Mouse (Mus musculus): Measurements from ENCODE around the gene AI854703. TPM values are rescaled to one million over a fixed set of nuclear protein-coding genes. Genes with fewer than 3 reads are reported as not detected.

Gene AI854703
- total RNA-seq, 2 experiments from 2014 or later: 0.37 to 0.39 TPM

DNA sequence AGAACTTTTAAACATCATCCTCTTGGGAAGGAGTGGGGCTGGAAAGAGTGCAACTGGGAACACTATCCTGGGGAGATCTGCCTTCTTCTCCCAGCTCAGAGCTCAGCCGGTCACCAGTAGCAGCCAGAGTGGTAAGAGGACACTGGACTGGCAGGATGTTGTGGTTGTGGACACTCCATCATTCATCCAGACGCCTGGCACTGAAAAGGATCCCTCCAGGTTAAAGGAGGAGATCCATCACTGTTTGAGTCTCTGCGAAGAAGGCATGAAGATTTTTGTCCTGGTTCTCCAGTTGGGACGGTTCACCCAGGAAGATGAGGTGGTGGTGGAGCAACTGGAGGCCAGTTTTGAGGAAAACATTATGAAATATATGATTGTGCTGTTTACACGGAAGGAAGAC lies 32.2 kb downstream of the AI854703 start:
- DNase-seq: no peak

DNA sequence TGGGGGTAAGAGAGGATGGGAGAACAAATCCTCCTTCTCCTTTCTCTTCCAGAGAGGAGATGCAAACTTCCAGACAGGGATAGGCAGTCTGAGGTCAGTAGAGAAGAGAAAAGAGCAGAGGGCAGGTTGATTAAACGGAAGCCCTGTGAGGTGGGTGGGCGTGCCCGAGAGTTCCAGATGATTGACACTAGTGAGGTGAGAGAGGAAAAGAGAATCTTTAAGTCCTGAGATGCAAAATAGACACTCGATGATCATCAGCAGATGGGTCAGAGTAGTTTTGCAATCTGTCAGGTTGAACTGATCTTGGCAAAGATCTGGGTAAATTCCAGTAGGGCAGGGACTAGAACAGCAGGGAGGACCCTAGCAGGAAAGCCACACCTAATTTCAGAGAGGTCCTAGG lies 38.2 kb downstream of the AI854703 start:
- no peak for DNase-seq

DNA sequence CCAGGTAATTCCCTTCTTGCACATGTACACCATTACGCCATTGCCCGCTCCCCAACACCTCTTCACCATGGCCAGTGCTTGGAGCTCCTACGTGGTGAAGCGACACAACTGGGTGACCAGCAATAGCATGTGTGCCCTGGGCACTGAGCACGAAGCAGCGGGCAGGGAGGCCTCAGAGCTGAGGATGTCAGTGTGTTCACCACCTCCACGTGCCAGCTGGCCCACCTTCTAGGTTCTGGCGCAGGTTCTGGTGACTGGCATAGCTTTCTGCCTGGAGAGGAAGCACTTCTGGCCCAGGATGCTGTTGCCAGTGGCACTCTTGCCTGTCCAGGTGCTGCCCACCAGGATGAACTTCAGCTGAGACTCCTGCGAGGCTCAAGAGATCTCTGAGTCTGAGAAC lies 38.9 kb downstream of the AI854703 start:
- no peak for DNase-seq

DNA sequence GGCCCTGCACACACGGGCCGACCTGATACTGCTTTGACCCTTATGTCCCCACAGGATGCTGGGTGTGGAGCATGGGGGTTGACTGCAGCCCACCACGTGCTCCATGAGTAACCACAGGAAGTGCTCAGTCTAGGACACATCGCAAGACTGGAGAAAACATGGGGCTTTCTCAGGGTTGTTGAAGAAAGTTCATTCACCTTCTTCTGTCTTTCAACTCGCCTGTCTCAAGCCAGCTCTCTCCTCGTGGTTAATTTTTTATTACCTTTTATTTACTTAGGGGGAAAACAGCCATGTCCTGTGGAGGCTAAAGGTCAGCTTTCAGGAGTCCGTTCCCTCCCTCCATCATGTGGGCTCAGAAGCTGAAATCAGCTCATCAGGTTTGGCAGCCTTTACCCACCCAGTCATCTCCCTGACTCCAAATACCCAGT lies 39.6 kb downstream of the AI854703 start:
- DNase-seq: no peak

DNA sequence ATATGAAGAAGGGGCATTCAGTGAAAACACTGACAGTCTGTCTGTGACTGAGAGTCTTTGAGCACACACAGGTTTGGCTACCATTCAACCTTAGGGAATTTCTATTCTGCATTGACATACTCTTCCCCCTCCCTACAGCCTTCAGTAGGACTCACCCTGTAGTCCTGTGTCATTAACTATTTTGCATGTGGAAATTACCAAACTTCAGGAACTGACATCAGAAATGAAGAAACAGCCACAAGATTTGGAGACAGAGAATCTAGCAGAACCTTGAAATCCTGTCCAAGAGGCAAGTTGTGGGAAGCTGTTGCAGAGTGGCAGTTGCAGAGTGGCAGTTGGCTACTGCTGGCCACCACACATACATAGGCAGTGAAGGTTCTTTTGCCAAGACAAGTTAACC lies 41.5 kb downstream of the AI854703 start:
- no peak for DNase-seq

DNA sequence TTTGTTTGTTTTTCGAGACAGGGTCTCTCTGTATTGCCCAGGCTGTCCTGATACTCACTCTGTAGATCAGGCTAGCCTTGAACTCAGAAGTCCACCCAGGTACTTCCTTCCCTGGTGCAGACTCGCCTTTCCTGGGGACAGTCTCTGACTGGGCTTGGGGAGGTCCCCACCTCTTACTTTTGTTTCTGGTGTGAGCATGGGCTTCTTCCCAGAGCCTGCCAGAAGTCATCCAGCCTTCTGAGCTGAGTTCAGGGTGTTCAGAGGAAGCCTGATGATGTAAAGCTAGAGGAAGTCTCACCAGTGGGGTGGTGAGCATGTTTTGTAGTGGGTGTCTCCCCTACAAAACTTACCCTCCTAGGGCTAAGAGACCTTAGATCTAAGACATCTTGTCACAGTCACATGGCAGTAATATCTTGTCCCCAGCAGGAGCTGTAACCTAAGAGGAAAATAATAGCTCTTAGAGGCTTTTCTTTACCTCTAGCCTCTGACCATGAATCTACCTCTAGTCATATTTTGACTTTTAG lies 42.9 kb downstream of the AI854703 start:
- no peak for DNase-seq

DNA sequence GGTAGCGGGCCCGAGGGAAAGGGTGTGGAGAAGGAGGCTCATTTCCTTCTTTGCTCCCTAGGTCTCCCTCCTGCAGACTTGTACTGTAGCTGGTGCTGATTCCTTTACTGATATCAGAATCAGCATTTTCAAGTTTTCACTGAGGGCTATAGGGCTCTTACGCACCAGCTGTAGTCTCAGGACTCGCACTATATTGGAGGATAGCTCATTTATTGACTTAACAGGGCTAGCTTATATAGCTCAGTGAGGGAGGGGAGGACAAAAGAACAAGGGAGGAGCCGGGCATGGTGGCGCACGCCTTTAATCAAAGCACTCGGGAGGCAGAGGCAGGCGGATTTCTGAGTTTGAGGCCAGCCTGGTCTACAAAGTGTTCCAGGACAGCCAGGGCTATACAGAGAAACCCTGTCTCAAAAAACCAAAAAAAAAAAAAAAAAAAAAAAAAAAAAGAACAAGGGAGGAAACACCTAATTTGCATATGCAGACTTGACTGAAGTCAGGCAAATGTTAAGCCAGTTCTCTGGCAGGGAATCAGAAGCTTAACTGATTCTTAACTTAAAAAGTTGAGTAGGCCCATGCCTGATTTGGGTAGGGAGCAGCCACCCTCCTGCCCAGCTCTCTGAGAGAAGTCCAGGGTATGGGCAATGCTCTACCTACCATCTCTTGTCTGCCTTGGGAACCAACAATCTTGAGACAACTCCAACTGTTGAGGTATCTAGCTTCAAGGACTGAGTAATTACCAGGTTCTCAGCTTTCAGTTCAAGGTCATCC lies 47.9 kb downstream of the AI854703 start:
- DNase-seq: no peak

DNA sequence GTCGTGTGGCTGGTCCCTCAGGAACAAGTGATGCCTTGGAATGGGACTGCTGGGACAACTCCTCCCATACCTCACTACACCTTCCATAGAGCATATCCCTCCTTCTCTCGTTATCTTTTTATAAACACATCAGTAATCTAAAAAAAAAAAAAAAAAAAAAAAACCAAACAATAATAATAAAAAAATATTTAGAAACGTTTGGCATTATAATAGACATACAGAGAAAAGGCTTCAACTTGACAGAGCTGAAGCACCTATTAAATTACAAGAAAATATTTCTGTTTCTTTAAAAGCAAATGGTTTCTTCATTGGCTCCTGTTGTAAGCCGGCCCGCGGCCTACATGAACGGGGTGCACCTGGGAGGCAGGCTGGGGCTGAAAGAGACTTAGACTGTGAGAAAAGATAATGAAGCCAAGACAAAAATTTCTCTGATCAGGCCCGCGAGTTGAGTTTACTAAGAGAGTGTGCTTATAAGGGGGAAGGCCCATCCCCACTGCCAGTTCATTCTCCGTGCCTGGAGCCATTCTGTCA lies 48.9 kb downstream of the AI854703 start:
- no peak for DNase-seq

DNA sequence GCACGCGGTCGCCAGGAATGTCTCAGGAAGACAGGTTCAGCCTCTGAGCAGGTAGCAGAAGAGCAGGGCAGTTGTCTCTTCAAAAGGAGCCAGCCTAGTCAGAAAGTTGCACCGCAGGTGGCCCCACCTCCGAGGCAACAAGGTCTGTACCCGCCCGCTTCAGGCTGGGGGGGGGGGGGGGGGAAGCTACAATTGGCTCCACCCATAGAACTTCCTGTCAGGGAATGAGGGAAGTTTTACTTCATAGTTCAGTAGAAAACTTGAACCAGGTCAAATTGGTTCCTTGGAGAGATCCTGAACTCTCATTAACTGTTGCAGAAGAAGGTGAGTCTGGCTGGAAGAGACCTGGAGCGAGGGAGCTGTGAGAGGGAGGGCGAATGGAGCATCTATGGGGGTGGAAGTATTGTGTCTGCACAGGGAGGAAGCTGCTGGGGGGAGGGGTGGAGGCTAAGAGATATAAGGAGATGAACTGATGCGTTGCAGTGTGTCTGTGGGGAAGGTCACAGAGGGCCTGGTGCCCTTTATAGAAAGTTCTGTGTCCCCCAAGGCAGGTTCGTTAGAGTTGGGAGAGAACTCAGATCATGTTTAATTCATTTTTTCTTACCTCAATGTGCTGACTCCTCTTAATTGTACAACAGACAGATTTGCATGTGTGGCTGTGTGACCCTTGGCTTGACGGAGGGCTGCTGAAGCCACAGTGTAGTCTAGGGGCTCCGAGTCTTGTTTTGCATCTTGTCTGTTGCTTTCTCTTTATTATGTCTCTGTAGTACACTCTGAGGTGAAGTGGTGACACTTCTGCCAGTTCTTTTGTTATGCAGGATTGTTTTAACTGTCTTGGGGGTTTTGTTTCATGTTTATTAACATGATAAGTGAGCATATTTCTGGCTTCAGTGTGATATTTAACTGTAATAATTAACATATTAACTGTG lies 49.6 kb downstream of the AI854703 start, which contains the start of gene Gimap9:
TSS of gene Gimap9 (plus strand) at position 199 of the 929 bp plus-strand sequence.
- peak; percentile 62 to 67 for DNase-seq

DNA sequence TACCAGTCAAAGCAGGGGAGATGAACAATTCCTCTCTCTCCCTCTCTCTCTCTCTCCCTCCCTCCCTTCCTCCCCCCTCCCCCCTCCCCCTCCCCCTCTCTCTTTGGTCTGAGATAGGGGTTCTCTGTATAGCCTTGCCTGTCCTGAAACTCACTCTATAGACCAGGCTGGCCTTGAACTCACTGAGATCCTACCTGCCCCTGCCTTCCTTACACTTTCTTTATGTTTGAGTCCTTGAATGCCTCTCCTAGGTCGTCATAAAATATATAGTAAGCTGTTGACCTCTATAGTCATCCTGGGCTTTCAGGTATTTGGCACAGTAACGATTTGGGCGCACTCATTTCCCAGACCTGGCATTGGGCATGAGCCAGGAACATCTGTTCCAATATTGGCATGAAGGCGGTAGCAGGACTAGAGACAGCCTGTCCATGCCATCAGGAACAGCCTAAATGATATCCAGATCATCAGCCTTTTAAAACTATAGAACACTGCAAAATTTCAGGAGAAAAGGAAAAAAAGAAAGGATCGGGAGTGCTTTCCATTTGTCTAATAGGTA lies 50.4 kb downstream of the AI854703 start:
- DNase-seq: no peak

DNA sequence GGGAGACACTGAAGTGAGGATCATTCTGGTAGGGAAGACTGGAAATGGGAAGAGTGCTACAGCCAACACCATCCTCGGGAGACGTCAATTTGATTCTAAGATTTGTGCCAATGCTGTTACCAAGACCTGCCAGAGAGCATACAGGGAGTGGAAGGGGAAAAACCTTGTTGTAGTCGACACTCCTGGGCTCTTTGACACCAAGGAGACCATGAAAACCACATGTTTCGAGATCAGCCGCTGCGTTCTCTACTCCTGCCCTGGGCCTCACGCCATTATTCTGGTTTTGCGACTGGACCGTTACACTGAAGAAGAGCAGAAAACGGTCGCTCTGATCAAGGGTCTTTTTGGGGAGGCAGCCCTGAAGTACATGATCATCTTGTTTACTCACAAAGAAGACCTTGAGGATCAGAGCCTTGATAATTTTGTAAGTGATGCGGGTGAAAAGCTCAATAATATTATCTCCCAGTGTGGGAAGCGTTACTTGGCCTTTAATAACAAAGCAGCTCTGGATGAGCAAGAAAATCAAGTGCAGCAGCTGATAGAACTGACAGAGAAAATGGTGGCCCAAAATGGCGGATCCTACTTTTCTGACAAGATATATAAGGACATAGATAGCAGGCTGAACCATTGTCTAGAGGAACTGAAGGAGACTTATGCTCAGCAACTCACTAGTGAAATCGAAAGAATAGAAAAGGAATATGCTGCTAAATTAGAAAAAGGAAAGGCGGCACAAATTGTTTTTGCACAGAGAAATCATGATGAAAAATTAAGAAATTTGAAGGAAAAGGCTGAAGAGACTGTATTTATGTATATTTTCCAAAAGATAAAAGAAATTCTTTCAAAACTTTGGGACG lies 51.2 kb downstream of the AI854703 start:
- DNase-seq: no peak

DNA sequence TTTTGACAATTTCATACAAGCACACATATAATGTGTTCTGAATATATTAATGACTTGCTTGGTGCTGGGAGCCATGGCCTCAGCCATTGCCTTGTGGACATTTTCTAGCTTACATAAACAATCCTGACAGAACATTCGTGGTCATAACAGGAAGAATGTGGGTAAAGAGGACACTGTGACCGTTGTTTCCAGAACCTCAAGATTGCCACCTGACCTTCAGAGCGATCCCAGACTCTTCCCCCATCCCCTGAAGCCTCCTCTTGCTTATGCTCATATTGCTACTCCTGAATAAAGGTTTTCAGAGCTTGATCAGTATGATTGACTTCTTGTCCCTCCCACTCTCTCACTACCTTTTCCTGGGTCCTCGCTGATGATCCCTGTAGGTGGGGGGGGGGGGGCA lies 51.8 kb downstream of the AI854703 start:
- no peak for DNase-seq

DNA sequence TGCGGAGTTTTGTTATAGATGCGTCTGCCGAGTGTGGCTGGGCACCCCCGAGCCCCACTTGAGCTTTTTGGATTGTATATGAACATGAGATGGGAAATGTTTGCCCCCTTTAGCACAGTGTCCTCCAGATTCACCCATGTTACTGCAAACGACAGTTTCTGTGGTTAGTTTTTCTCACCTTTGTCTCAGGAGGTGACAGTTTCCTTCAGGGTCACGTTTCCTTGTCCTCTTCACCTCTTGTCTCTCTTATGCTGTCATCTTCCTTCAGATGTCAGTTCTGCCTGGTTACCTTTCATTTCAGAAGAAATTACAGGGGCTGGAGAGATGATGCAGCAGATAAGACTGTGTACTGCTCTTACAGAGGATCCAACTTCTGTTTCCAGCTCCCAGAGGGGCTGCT lies 53.1 kb downstream of the AI854703 start:
- DNase-seq: no peak

DNA sequence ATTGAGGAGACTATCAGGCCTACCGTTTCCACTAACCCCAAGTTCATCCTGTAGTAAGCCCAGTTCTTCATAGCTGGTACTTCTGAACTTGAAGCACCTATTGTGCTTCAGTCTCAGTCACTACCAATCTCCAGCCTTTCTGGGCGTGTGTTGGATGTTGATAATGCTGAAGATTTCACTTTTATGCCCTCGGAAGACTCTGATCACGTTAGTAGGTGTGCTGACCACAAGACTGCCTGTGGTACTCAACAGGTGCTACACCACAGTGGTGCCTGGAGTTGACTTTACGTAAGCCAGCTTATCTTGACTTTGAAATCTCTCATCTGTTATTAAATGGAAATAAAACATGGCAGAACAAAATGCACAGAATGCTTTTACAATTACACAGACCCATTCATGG lies 53.9 kb downstream of the AI854703 start:
- no peak for DNase-seq

DNA sequence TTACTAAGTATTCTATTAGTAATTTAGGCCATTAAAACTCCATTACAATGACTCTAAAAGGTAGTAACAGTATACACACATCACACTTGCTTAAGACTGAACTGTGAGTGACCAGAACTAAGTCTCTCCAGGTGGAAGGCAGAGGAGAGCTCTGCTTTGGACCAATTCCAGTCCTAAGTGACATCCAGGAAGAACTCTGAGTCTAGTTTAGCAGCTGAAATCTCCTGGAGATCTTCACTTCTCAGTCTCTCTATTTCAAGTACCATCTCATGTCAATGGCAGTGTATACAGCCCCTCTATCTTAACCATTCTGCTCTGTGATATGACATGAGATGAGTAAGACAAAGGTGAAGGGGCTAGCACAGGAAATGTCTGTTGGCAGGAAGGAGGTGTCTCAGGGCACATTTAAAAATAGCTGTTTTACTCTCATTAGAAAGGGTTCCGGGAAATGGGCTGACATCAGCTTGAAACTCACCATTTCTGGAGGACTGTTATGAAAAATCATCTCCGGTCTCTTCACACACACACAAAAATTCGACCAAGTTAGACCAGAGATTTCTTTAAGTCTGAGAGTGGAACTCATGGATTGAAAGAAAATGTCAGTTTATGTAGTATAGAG lies 55.0 kb downstream of the AI854703 start:
- DNase-seq: peak in 1 of 2 experiments; percentile 61

DNA sequence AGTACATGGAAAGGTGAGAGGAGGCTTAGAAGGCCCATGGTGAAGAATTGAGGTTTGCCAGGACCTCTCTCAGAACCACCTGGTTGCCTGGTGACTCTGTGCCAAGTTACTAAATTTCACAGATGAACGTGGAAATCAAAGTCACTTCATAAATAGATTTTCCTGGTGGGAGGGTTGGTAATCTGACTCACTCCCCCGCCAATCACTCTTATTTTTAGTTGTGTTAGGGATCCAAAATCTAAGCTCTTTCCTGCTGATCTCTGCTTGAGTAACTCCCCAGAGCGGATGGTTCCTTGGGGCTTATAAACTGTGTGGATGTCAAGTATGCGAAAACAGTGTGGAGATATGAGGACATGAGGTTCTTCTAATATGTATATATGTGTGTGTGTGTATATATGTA lies 55.7 kb downstream of the AI854703 start:
- DNase-seq: no peak

All from heart, adult 18-20 months (tissue).